Mouse (Mus musculus): ENCODE results near the gene Etnk1.

DNA sequence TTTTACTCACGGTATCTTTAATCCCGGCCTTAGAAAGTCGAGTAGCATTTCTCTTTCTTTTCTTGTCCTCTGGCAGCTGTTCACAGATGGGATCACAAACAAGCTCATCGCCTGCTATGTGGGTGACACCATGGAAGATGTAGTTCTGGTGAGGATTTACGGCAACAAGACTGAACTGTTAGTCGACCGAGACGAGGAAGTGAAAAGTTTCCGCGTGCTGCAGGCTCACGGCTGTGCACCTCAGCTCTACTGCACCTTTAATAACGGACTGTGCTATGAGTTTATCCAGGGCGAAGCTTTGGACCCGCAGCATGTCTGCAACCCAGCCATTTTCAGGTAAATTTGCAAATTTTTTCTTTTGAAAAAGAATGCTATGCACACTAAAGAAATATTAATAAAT, 13.5 kb downstream of the Etnk1 start:
- TF ChIP-seq CTCF (IDR thresholded peaks at IDR 0.05; ENCODE audit: insufficient read depth, low read length) (no peak), POLR2A (IDR thresholded peaks at IDR 0.05; ENCODE audit: borderline replicate concordance, extremely low read depth, low read depth, low read length) (no peak)
